Mouse (Mus musculus) c-Kit-positive CD71-negative TER-119-negative erythroid progenitor cells, embryonic 14.5 days (primary cell): ENCODE data around the gene Vmn1r82.

Experiments used
- DNase-seq: peaks from one replicate; pipeline ENCODE4 v3.0.0-alpha.2; 2013; ENCODE audit warnings: low read depth

Vmn1r82 gene

GRCm38 (mm10) chr7:12300130-12300529, at the start of gene Vmn1r82:
Gene Vmn1r82 (plus strand): TSS chr7:12300430.
- DNase-seq = no peak

DNA sequence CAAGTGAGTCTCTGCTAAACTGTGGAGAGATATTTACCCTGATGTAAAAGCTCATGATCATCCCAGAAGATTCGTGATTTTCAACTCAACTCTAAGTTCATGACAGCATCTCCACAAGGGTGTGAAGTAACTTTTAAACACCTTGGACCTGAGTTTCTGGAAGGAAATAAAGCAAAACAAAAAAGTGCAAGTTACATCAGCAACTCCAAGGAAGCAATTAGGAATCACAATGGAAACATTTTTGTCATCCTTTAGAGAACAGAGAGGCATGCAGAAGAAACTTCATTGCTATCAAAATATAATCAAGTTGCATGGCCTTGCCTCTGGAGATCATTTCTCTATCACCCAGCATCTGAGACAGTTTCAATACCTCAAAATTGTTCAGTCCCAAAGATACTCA, 32.1 kb upstream of the Vmn1r82 start, which contains the start of gene Vmn1r81:
Vmn1r81 (minus strand) TSS at position 101 of the 400 bp plus-strand sequence.
- no peak for DNase-seq

GRCm38 (mm10) chr7:12329381-12329780, 29.2 kb downstream of the Vmn1r82 start, which contains the start of gene Vmn1r83:
Gene Vmn1r83 (minus strand): TSS chr7:12329481.
- no peak for DNase-seq
